Mouse (Mus musculus) neural tube, embryonic 14.5 days (tissue): Measurements from ENCODE around the gene Olfr372. TPM values are rescaled to one million over a fixed set of nuclear protein-coding genes. Genes with fewer than 3 reads are reported as not detected.
"Not testable (repeated sequence)": the region's sequence is repeated elsewhere in the genome, so short reads cannot be mapped to it uniquely, and the experiment has no call there.

Experiments
- ATAC-seq: fragments of 200-750 bp; cut with Nextera tagmentation; 2 replicates; pipeline ENCODE4 v1.8.0; 2017; ENCODE audit warnings: low read depth, mild to moderate bottlenecking, moderate TSS enrichment, moderate library complexity
- H3K27ac ChIP-seq: fragments of 300-500 bp; sonication (generic); 2 replicates; pipeline ENCODE4 v1.5.1; 2014; ENCODE audit warnings: low read depth, mild to moderate bottlenecking, control low read depth, low read length, moderate library complexity, mixed read lengths
- H3K27me3 ChIP-seq: fragments of 300-500 bp; sonication (generic); 2 replicates; pipeline ENCODE4 v1.6.1; 2014; ENCODE audit warnings: low read length; ENCODE audit not compliant: control insufficient read depth, insufficient read depth
- H3K36me3 ChIP-seq: fragments of 300-500 bp; sonication (generic); 2 replicates; pipeline ENCODE4 v1.6.1; 2014; ENCODE audit warnings: low read length, mixed read lengths; ENCODE audit not compliant: control insufficient read depth, insufficient read depth
- H3K4me1 ChIP-seq: fragments of 300-500 bp; sonication (generic); 2 replicates; pipeline ENCODE4 v1.6.1; 2014; ENCODE audit warnings: low read length; ENCODE audit not compliant: control insufficient read depth, insufficient read depth
- H3K4me2 ChIP-seq: fragments of 300-500 bp; sonication (generic); 2 replicates; pipeline ENCODE4 v1.6.1; 2014; ENCODE audit warnings: mild to moderate bottlenecking, low read depth, low read length, control low read depth
- H3K4me3 ChIP-seq: fragments of 300-500 bp; sonication (generic); 2 replicates; pipeline ENCODE4 v1.5.1; 2014; ENCODE audit warnings: low read depth, low read length, control low read depth, mixed read lengths
- H3K9ac ChIP-seq: fragments of 300-500 bp; sonication (generic); replicated peaks from 2 replicates; pipeline ENCODE4 v1.6.1; 2014; ENCODE audit warnings: low read depth, mild to moderate bottlenecking, control low read depth, low read length, mixed read lengths
- H3K9me3 ChIP-seq: fragments of 300-500 bp; sonication (generic); 2 replicates; pipeline ENCODE4 v1.6.1; 2016; ENCODE audit warnings: low read length; ENCODE audit not compliant: control insufficient read depth
- WGBS: fragments of 180-500 bp; shearing (Covaris S2); extraction: QIAGEN DNeasy Blood & Tissue Kit; methylation state at CpG from one replicate; pipeline ENCODE4 v1.1.7; 2014; 5-methylcytosine and 5-hydroxymethylcytosine counted together
- polyA plus RNA-seq: library from polyadenylated mRNA; unstranded; fragments of >200 nt; fragmentation: Nextera tagmentation; extraction: Ambion mirVana; gene quantifications from 2 replicates; pipeline ENCODE4 v1.2.1, GENCODE M21; 2014

The Olfr372 gene
- polyA plus RNA-seq, 1 experiment from 2014 or later: not detected

DNA sequence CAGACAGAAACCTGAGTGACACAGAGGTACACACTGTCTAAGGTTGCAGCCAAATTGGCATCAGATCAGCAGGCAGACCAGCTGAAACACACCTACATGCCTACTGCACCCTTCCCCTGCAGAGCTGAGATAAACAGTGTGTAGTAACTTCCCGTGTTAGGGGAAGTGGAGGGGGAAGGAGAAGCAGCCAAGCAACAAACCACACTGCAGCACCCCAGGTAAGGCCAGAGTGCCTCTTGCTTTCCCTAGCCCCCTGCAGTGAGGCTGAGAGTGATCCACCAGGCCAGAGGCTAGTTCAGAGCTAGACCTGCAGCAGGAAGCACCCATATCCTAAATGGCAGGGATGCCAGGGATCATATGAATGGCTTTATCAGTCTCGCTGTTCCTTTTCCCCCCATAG is 23.7 kb upstream of the Olfr372 start:
- not testable (repeated sequence) for H3K36me3 ChIP-seq, H3K27me3 ChIP-seq, H3K4me2 ChIP-seq, H3K9ac ChIP-seq, H3K27ac ChIP-seq, H3K4me1 ChIP-seq, H3K4me3 ChIP-seq, ATAC-seq, H3K9me3 ChIP-seq
- 67% methylated on average over 2 of the region's 2 CpGs for WGBS

DNA sequence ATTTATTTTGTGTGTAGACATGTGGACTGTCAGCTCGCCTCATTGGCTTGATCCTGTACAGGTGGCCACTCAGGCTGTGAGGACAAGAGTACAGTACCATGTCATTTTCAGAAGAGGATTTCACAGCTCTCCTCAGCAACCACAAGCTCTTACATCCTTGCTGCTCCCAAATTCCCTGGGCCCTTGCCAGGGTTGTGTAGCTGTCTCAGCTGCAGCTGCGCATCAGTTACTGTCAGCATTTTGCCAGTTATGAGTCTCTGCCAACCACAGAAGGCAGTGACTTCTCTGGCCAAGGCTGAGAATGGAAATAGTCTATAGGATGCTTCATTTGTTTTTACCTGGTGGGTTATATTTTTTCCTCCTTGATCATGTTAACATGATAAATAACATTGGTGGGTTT is 22.9 kb upstream of the Olfr372 start:
- H3K27me3 ChIP-seq: no peaks in the 10 kb centered on the region
- ATAC-seq: no peak
- H3K4me2 ChIP-seq: no peak overlapping the region
- 75% methylated on average over 2 of the region's 2 CpGs for WGBS
- H3K9ac ChIP-seq: no peak overlapping the region
- H3K9me3 ChIP-seq: no peaks in the 10 kb centered on the region
- no peaks in the 10 kb centered on the region for H3K4me1 ChIP-seq
- H3K4me3 ChIP-seq: no peak overlapping the region
- no peaks in the 10 kb centered on the region for H3K36me3 ChIP-seq
- no peak overlapping the region for H3K27ac ChIP-seq

DNA sequence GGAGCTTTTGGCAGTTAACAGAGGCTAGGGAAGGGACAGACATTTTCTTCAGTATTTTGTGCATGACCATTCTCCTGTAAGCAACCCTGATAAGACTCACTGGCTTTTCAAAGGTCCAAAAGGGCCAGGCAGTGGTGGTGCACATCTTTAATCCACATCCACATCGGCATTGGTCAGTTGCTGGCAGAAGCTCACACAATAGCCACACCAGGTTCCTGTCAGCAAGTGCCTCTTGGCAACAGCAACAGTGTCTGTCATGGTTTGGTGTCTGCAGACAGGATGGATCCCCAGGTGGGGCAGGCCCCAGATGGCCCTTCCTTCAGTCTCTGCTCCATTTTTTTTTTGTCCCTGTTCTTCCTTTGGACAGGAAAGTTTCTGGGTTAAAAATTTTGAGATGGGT is 22.0 kb upstream of the Olfr372 start:
- H3K9me3 ChIP-seq, H3K4me3 ChIP-seq, H3K9ac ChIP-seq, H3K36me3 ChIP-seq, ATAC-seq, H3K27ac ChIP-seq, H3K4me2 ChIP-seq, H3K4me1 ChIP-seq, H3K27me3 ChIP-seq: not testable (repeated sequence)
- WGBS: 88% methylated on average over 1 of the region's 1 CpGs

DNA sequence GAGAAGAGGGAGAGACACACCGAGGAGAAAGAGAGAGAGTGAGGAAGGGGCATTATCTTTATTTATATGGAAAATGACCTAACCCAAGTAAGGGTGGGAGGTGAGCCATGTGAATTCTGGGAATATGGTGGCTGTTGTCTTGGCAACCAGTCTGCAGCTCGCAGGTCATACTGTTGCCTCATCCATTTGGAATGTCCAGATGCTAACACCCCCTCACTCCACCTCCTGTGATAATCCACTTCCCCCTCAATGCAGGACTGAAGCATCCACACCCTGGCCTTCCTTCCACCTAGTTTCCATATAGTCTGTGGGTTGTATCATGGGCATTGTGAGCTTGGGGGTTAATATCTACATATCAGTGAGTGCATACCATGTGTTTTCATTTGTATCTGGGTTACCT is 21.2 kb upstream of the Olfr372 start:
- Histone ChIP-seq H3K4me1 (no peaks in the 10 kb centered on the region), H3K36me3 (no peaks in the 10 kb centered on the region), H3K4me3 (no peak overlapping the region), H3K27me3 (no peaks in the 10 kb centered on the region), H3K9me3 (no peaks in the 10 kb centered on the region), H3K4me2 (no peak overlapping the region), H3K9ac (no peak overlapping the region), H3K27ac (no peak overlapping the region)
- no peak for ATAC-seq
- WGBS: 51% methylated on average over 2 of the region's 2 CpGs

DNA sequence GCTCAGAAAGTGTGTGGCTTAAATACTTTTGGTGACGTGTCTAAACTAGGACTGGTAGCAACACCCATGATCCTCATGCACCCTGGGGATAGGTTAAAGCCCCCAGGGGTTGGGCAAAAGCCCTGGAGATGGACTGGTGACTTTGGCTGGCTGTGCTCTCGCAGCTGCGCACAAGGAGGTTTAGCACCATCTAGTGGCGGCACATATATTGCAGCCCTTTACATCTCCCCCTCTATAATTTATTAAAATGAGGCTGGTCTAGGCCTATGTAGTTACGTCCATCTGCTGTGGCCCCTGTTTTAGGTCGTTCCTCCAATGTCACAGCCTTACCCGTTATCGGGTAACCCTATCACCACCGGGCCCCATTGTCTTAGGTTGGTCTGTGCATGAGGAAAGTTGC is 16.1 kb upstream of the Olfr372 start:
- H3K36me3 ChIP-seq, H3K9me3 ChIP-seq, H3K4me1 ChIP-seq, H3K4me2 ChIP-seq, H3K4me3 ChIP-seq, ATAC-seq, H3K27me3 ChIP-seq, H3K9ac ChIP-seq, H3K27ac ChIP-seq: not testable (repeated sequence)
- WGBS: 5% methylated on average over 4 of the region's 9 CpGs

DNA sequence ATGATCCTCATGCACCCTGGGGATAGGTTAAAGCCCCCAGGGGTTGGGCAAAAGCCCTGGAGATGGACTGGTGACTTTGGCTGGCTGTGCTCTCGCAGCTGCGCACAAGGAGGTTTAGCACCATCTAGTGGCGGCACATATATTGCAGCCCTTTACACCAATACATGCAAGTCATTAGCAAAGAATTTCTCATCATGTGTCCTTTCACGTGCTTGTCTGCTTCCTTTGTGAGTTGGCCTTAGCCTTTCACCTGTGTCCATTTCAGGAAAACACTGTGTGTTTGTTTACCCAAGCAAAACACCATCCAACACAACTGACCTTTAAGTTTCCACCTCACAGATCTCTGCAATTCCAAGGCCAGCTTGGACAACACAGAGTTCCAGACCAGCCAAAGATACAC is 8.1 kb upstream of the Olfr372 start:
- ATAC-seq, H3K36me3 ChIP-seq, H3K9ac ChIP-seq, H3K9me3 ChIP-seq, H3K4me2 ChIP-seq, H3K27ac ChIP-seq, H3K27me3 ChIP-seq, H3K4me3 ChIP-seq, H3K4me1 ChIP-seq: not testable (repeated sequence)
- 29% methylated on average over 4 of the region's 4 CpGs for WGBS

DNA sequence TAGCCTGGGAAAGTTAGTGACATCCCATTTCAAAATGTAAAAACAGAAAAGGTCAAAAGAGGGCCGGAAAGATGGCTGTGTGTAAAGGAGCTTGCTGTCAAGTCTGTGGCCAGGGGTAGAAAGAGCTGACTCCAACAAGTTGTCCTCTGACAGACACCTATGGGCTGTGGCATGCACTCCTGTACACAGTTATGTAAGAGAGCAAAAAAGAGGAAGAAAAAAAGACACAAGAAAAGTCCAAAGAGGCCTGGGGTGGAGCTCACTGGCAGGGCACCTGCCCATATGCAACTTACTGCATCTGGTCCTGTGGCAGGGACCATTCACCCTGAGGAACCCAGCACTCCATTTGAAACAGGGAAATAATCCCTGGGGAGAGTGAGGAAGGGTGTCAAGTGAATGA is 1.5 kb downstream of the Olfr372 start:
- no peak for ATAC-seq
- Histone ChIP-seq H3K27ac (no peak overlapping the region), H3K27me3 (no peaks in the 10 kb centered on the region), H3K4me1 (no peaks in the 10 kb centered on the region), H3K9ac (no peak overlapping the region), H3K36me3 (no peaks in the 10 kb centered on the region), H3K4me3 (no peak overlapping the region), H3K9me3 (no peaks in the 10 kb centered on the region), H3K4me2 (no peak overlapping the region)
- WGBS: 82% methylated on average over 1 of the region's 1 CpGs

DNA sequence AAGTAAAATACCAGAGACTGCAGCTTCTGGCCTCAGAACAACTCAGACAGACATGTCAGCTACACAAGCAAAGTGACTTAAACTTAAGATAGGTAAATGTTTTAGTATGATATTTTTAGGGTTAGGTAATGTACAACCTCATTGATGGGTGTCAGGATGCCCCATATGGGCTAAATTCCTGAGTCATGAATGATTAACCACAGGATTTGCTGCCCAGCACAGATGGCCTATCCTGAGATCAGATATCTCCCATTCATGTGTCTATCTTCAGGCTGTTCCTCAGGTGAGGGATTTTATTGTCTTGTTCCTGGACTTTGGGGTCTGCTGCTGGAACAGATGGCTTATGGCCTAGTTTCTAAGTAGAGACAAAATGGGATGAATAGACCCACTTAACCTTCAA is 13.6 kb downstream of the Olfr372 start:
- H3K4me1 ChIP-seq, H3K4me3 ChIP-seq, H3K9me3 ChIP-seq, H3K36me3 ChIP-seq, H3K27ac ChIP-seq, H3K4me2 ChIP-seq, H3K9ac ChIP-seq, H3K27me3 ChIP-seq, ATAC-seq: not testable (repeated sequence)

DNA sequence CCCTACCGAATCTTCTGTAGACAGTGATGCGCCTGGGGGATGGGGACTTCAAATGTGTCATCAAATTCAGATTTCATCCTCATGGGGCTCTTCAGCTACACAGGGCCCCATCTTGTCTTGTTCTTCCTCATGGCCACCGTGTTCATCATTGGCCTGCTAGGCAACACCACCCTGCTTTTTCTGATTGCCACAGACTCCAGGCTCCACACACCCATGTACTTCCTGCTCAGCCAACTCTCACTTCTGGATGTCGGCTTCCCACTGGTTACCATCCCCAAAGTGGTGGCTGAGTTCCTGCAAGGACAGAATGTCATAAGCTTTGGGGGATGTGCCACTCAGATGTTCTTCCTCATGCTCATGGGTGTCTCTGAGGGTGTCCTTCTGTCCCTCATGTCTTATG is 16.6 kb downstream of the Olfr372 start:
- H3K27me3 ChIP-seq, H3K9ac ChIP-seq, H3K4me2 ChIP-seq, H3K4me3 ChIP-seq, H3K9me3 ChIP-seq, H3K36me3 ChIP-seq, H3K4me1 ChIP-seq, H3K27ac ChIP-seq, ATAC-seq: not testable (repeated sequence)
- WGBS: 91% methylated on average over 3 of the region's 4 CpGs

DNA sequence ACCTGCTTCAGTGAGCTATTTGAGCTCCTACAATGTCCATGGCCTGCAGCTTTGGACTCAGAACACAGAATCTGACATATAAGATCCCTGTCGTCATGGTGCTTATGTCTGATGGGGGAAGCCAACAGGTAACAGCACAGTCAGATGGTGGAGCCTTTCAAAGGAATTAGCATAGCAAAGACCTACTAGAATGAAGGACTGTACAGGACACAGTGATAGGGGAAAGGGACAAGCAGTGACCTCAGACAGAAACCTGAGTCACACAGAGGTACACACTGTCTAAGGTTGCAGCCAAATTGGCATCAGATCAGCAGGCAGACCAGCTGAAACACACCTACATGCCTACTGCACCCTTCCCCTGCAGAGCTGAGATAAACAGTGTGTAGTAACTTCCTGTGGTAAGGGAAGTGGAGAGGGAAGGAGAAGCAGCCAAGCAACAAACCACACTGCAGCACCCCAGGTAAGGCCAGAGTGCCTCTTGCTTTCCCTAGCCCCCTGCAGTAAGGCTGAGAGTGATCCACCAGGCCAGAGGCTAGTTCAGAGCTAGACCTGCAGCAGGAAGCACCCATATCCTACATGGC is 25.9 kb downstream of the Olfr372 start:
- not testable (repeated sequence) for H3K9me3 ChIP-seq, H3K27me3 ChIP-seq, H3K4me2 ChIP-seq, H3K27ac ChIP-seq, H3K36me3 ChIP-seq, H3K9ac ChIP-seq, ATAC-seq, H3K4me1 ChIP-seq, H3K4me3 ChIP-seq
- WGBS: 75% methylated on average over 1 of the region's 1 CpGs
